Mouse (Mus musculus) lung, postnatal 0 days (tissue): ENCODE results near the gene Bst1. TPM values are rescaled to one million over a fixed set of nuclear protein-coding genes. Genes with fewer than 3 reads are reported as not detected.

Experiments used
- ATAC-seq: fragments of 200-750 bp; cut with Nextera tagmentation; 2 replicates; pipeline ENCODE4 v1.8.0; 2017; ENCODE audit warnings: moderate library complexity
- DNase-seq: peaks from one replicate; pipeline ENCODE4 v3.0.0-alpha.2; 2016; ENCODE audit warnings: low spot score
- H3K27ac ChIP-seq: fragments of 300-500 bp; sonication (generic); 2 replicates; pipeline ENCODE4 v1.5.1; 2014; ENCODE audit warnings: antibody characterized with exemption, mild to moderate bottlenecking, low read length, mixed read lengths
- H3K27me3 ChIP-seq: fragments of 300-500 bp; sonication (generic); replicated peaks from 2 replicates; pipeline ENCODE4 v1.6.1; 2014; ENCODE audit warnings: low read length, mixed read lengths; ENCODE audit not compliant: insufficient read depth
- H3K36me3 ChIP-seq: fragments of 300-500 bp; sonication (generic); 2 replicates; pipeline ENCODE4 v1.6.1; 2014; ENCODE audit warnings: low read length, mixed read lengths; ENCODE audit not compliant: insufficient read depth
- H3K4me1 ChIP-seq: fragments of 300-500 bp; sonication (generic); 2 replicates; pipeline ENCODE4 v1.6.1; 2014; ENCODE audit warnings: antibody characterized with exemption, low read depth, low read length, mixed read lengths; ENCODE audit not compliant: insufficient read depth
- H3K4me2 ChIP-seq: fragments of 300-500 bp; sonication (generic); replicated peaks from 2 replicates; pipeline ENCODE4 v1.6.1; 2014; ENCODE audit warnings: low read depth, mild to moderate bottlenecking, low read length, moderate library complexity, mixed read lengths
- H3K4me3 ChIP-seq: fragments of 300-500 bp; sonication (generic); 2 replicates; pipeline ENCODE4 v1.5.1; 2014; ENCODE audit warnings: low read depth, low read length
- H3K9ac ChIP-seq: fragments of 300-500 bp; sonication (generic); replicated peaks from 2 replicates; pipeline ENCODE4 v1.6.1; 2014; ENCODE audit warnings: low read depth, mild to moderate bottlenecking
- H3K9me3 ChIP-seq: fragments of 300-500 bp; sonication (generic); 2 replicates; pipeline ENCODE4 v1.6.1; 2016; ENCODE audit warnings: low read length, mixed read lengths
- CTCF ChIP-seq: IDR thresholded peaks from 2 replicates; pipeline ENCODE4 v1.5.1; 2016; ENCODE audit warnings: antibody characterized with exemption, mild to moderate bottlenecking
- EP300 ChIP-seq: IDR thresholded peaks from 2 replicates; pipeline ENCODE4 v1.6.1; 2016; ENCODE audit warnings: antibody characterized with exemption, mild to moderate bottlenecking, control low read depth
- WGBS: fragments of 180-500 bp; shearing (Covaris S2); extraction: QIAGEN DNeasy Blood & Tissue Kit; methylation state at CpG from one replicate; pipeline ENCODE4 v1.1.7; 2014; 5-methylcytosine and 5-hydroxymethylcytosine counted together
- polyA plus RNA-seq: library from polyadenylated mRNA; unstranded; fragments of >200 nt; fragmentation: Nextera tagmentation; extraction: Ambion mirVana; gene quantifications from 2 replicates; pipeline ENCODE4 v1.2.1, GENCODE M21; 2015

The Bst1 gene
- polyA plus RNA-seq, 1 experiment from 2014 or later, result 8.4 TPM

GRCm38 (mm10) chr5:43847555-43847954, 28.9 kb downstream of the Bst1 start:
- H3K27me3 ChIP-seq, result no peaks in the 10 kb centered on the region

GRCm38 (mm10) chr5:43848275-43848674, 29.6 kb downstream of the Bst1 start:
- Histone ChIP-seq H3K4me3 (no peak overlapping the region), H3K4me1 (no peaks in the 10 kb centered on the region), H3K27ac (no peak overlapping the region), H3K9me3 (no peaks in the 10 kb centered on the region), H3K9ac (no peak overlapping the region), H3K36me3 (no peaks in the 10 kb centered on the region), H3K4me2 (no peak overlapping the region), H3K27me3 (no peaks in the 10 kb centered on the region)
- ATAC-seq (no peak), DNase-seq (no peak)
- WGBS, result 87% methylated on average over 3 of the region's 3 CpGs
- no peak for TF ChIP-seq CTCF
- no peak for TF ChIP-seq EP300

More at GRCm38 (mm10) chr5:43847555-43847954, 28.9 kb downstream of the Bst1 start:
- H3K4me3 ChIP-seq, result no peak overlapping the region
- H3K36me3 ChIP-seq, result no peaks in the 10 kb centered on the region
- no peak overlapping the region for H3K4me2 ChIP-seq
- TF ChIP-seq CTCF (no peak), EP300 (no peak)
- H3K27ac ChIP-seq, result no peak overlapping the region
- H3K9ac ChIP-seq, result no peak overlapping the region
- H3K4me1 ChIP-seq, result no peaks in the 10 kb centered on the region
- ATAC-seq (no peak), DNase-seq (no peak)
- no peaks in the 10 kb centered on the region for H3K9me3 ChIP-seq

- 62% methylated on average over 11 of the region's 11 CpGs for WGBS
- H3K4me1 ChIP-seq, result peaks cover 6% of the 10 kb centered on the region; the same call in 1 of the 2 replicates
- ATAC-seq, result peak; percentile 66
- peak overlapping the region; percentile 63 for H3K27ac ChIP-seq
- H3K9me3 ChIP-seq, result no peaks in the 10 kb centered on the region
- no peaks in the 10 kb centered on the region for H3K36me3 ChIP-seq
- TF ChIP-seq EP300 (peak; percentile 46; the same call in 1 of the 2 replicates), CTCF (no peak)
- H3K4me3 ChIP-seq, result no peak overlapping the region
- no peaks in the 10 kb centered on the region for H3K27me3 ChIP-seq
- H3K4me2 ChIP-seq, result no peak overlapping the region
- H3K9ac ChIP-seq, result no peak overlapping the region
- peak; percentile 37 for DNase-seq
These were observed 34.6 kb downstream of the Bst1 start for GRCm38 (mm10) chr5:43853096-43853867.

- H3K4me3 ChIP-seq, result no peak overlapping the region
- no peaks in the 10 kb centered on the region for H3K27me3 ChIP-seq
- TF ChIP-seq EP300, result peak; percentile 88
- TF ChIP-seq CTCF, result no peak
- peak overlapping the region; percentile 63; the same call in 1 of the 2 replicates for H3K27ac ChIP-seq
- no peak overlapping the region for H3K4me2 ChIP-seq
- H3K9me3 ChIP-seq, result no peaks in the 10 kb centered on the region
- no peaks in the 10 kb centered on the region for H3K36me3 ChIP-seq
- DNase-seq (peak; percentile 54), ATAC-seq (peak; percentile 45)
- peaks cover 6% of the 10 kb centered on the region; the same call in 1 of the 2 replicates for H3K4me1 ChIP-seq
- H3K9ac ChIP-seq, result no peak overlapping the region
- WGBS, result 62% methylated on average over 7 of the region's 7 CpGs
These were observed 35.3 kb downstream of the Bst1 start for GRCm38 (mm10) chr5:43853868-43854488.

GRCm38 (mm10) chr5:43855769-43856168, 37.1 kb downstream of the Bst1 start:
- Histone ChIP-seq H3K4me2 (no peak overlapping the region), H3K9me3 (no peaks in the 10 kb centered on the region), H3K27me3 (no peaks in the 10 kb centered on the region), H3K9ac (no peak overlapping the region), H3K4me3 (no peak overlapping the region), H3K27ac (0 out of 2 replicates have a peak overlapping the region, but pooled peaks have one; percentile 9), H3K36me3 (no peaks in the 10 kb centered on the region), H3K4me1 (peaks cover 6% of the 10 kb centered on the region; the same call in 1 of the 2 replicates)
- WGBS, result 8% methylated on average over 2 of the region's 2 CpGs
- ATAC-seq (peak; percentile 90), DNase-seq (peak; percentile 79)
- TF ChIP-seq EP300, result peak; percentile 98
- no peak for TF ChIP-seq CTCF

GRCm38 (mm10) chr5:43859663-43860062, 41.0 kb downstream of the Bst1 start:
- no peak overlapping the region for H3K4me2 ChIP-seq
- ATAC-seq (no peak), DNase-seq (no peak)
- H3K27ac ChIP-seq, result no peak overlapping the region
- no peak overlapping the region for H3K9ac ChIP-seq
- 77% methylated on average over 8 of the region's 8 CpGs for WGBS
- peaks cover 9% of the 10 kb centered on the region; the same call in 1 of the 2 replicates for H3K4me1 ChIP-seq
- H3K36me3 ChIP-seq, result no peaks in the 10 kb centered on the region
- TF ChIP-seq EP300 (no peak), CTCF (no peak)
- no peak overlapping the region for H3K4me3 ChIP-seq
- H3K9me3 ChIP-seq, result no peaks in the 10 kb centered on the region
- H3K27me3 ChIP-seq, result no peaks in the 10 kb centered on the region
